Mouse (Mus musculus): ENCODE measurements around the gene Crybb2. TPM values are rescaled to one million over a fixed set of nuclear protein-coding genes. Genes with fewer than 3 reads are reported as not detected.
"Not testable (repeated sequence)": the region's sequence is repeated elsewhere in the genome, so short reads cannot be mapped to it uniquely, and the experiment has no call there.

The Crybb2 gene
- not detected for polyA plus RNA-seq (2021)

- in situ Hi-C loops (cut with MboI; ENCODE audit: low pct_unique_long_range_greater_than_20kb): no loop called here
- CTCF ChIA-PET: no interaction called here
Observed at GRCm38 (mm10) chr5:113070017-113070416, at the start of gene Crybb2. TSS of gene Crybb2 (minus strand) at chr5:113070117.

GRCm38 (mm10) chr5:113119291-113119690 is 49.4 kb upstream of the Crybb2 start:
- DNase-seq (ENCODE audit: low read depth, low spot score): no peak
- POLR2A ChIA-PET: no interaction called here
- no peak for ATAC-seq
- CTCF ChIA-PET: interaction anchor here (1.3 to 1.7 kb wide), 3 partner anchors 10 to 23 kb away, joined by 3 to 7 read pairs (median 4); no protein-coding TSS in a partner anchor
- in situ Hi-C loops (cut with MboI; ENCODE audit: low pct_unique_long_range_greater_than_20kb): no loop called here
- no peaks in the 10 kb centered on the region for H3K27me3 ChIP-seq
- no peak for TF ChIP-seq CTCF (IDR thresholded peaks at IDR 0.05)

More at GRCm38 (mm10) chr5:113070017-113070416, at the start of gene Crybb2:
- peaks cover 15% of the 10 kb centered on the region for H3K27me3 ChIP-seq
- no peak for TF ChIP-seq CTCF (IDR thresholded peaks at IDR 0.05)
- ATAC-seq: no peak
- POLR2A ChIA-PET: no interaction called here
- DNase-seq (ENCODE audit: low read depth, low spot score): no peak

GRCm38 (mm10) chr5:113118695-113119094 is 48.8 kb upstream of the Crybb2 start:
- ATAC-seq: no peak
- in situ Hi-C loops (cut with MboI; ENCODE audit: low pct_unique_long_range_greater_than_20kb): no loop called here
- DNase-seq (ENCODE audit: low read depth, low spot score): no peak
- ChIA-PET POLR2A (no interaction called here), CTCF (interaction anchor here (1.0 to 1.7 kb wide), 3 partner anchors 12 to 24 kb away, joined by 3 to 7 read pairs (median 4); no protein-coding TSS in a partner anchor)
- TF ChIP-seq CTCF (IDR thresholded peaks at IDR 0.05): no peak
- H3K27me3 ChIP-seq: no peaks in the 10 kb centered on the region

- no peak for DNase-seq (ENCODE audit: low read depth, low spot score)
- ChIA-PET CTCF (interaction anchor here (1.1 to 1.3 kb wide), 2 partner anchors 10 to 19 kb away, joined by 3 to 5 read pairs; no protein-coding TSS in a partner anchor), POLR2A (no interaction called here)
- ATAC-seq: no peak
- in situ Hi-C loops (cut with MboI; ENCODE audit: low pct_unique_long_range_greater_than_20kb): no loop called here
- TF ChIP-seq CTCF (IDR thresholded peaks at IDR 0.05): no peak
- no peaks in the 10 kb centered on the region for H3K27me3 ChIP-seq
Observed at GRCm38 (mm10) chr5:113117361-113117760, 47.4 kb upstream of the Crybb2 start.

DNA sequence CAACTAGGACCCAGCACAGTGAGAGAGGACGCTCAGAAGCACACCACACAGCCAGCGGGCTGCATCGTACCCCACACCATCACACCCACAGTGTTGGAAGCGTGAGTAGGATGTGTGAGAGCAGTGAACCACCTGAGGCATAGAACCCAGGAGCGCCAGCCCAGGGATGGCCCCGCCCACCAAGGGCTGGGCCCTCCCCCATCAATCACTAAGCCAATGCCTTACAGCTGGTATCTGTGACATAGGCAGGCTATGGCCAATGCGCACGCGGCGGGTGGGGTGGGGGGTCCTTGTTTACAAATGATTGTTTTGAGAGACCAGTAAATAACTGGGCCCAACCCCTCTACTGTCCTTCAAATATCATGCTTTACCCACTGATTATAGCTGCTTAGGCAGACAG is 46.0 kb upstream of the Crybb2 start:
- CTCF ChIA-PET: interaction anchor here (4.2 kb wide), 1 partner anchor 17 kb away, joined by 20 read pairs; no protein-coding TSS in a partner anchor
- H3K27me3 ChIP-seq: no peaks in the 10 kb centered on the region
- in situ Hi-C loops (cut with MboI; ENCODE audit: low pct_unique_long_range_greater_than_20kb): no loop called here
- POLR2A ChIA-PET: no interaction called here
- TF ChIP-seq CTCF (IDR thresholded peaks at IDR 0.05): no peak
- DNase-seq (ENCODE audit: low read depth, low spot score): no peak
- ATAC-seq: no peak

DNA sequence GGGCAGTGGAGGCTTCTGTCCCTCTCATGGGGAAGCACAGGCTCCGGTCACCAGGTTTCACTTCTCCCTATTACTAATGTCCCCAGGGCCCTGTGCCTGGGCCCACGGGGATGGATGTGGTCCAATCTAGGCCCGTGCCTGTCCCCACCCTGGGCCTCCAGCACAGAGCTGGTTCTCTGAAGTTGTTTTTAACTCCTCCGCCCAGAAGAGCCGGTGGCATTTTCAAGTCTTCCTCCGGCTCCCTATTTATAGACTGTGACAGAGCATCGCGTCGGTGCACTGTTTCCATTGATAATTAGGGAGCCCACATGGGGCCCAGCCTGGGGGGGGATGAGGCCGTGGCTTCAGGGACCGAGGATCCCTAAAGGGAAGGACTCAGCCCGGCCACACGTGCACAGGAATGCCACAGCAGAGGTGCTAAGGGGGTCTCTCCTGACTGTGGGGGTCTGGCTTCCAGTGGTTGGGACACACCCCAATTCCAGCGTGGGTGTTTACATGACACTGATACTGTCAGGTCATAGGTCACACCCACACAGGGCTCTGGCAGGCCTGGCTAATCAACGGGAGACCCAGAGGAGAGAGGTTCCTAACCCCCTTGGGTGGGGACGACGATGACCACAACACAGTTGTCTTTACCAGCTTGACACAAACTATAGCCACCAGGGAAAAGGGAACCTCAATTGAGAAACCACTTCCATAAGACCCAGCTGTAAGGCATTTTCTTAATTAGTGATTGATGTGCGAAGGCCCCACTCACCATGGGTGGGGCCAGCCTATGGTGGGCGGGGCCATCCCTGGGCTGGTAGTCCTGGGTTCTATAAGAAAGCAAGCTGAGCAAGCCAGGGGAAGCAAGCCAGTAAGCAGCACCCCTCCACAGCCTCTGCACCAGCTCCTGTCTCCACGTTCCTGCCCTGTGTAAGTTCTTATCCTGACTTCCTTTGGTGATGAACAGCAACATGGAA is 44.6 kb upstream of the Crybb2 start:
- in situ Hi-C loops (cut with MboI; ENCODE audit: low pct_unique_long_range_greater_than_20kb): no loop called here
- CTCF ChIA-PET: interaction anchor here (1.3 to 4.2 kb wide), 3 partner anchors 15 to 112 kb away, joined by 3 to 20 read pairs (median 3); partner anchors contain the start of gene Tmem211
- no peaks in the 10 kb centered on the region for H3K27me3 ChIP-seq
- no peak for ATAC-seq
- POLR2A ChIA-PET: no interaction called here
- no peak for DNase-seq (ENCODE audit: low read depth, low spot score)
- TF ChIP-seq CTCF (IDR thresholded peaks at IDR 0.05): no peak

DNA sequence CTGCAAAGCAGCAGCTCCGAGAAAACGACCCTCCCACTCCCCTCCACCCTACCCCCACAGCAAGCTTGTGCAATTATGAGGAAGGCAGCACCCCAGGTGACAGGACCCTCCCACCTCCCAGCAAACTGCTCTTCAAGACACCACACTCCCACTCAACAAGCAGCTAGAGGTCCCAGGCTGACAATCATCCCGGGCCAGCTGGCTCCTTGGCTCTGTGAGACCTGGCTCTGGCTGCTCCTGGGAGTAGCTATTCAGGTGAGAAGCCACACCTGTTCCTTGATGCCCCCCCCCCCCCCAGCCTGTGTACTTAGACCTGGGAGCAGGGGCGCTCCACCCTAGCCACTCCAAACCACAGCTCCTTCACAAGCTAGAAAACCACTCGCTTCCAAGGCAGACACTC is 43.2 kb upstream of the Crybb2 start:
- DNase-seq (ENCODE audit: low read depth, low spot score): no peak
- CTCF ChIA-PET: interaction anchor here (1.1 to 4.2 kb wide), 3 partner anchors 14 to 42 kb away, joined by 3 to 20 read pairs (median 6); no protein-coding TSS in a partner anchor

DNA sequence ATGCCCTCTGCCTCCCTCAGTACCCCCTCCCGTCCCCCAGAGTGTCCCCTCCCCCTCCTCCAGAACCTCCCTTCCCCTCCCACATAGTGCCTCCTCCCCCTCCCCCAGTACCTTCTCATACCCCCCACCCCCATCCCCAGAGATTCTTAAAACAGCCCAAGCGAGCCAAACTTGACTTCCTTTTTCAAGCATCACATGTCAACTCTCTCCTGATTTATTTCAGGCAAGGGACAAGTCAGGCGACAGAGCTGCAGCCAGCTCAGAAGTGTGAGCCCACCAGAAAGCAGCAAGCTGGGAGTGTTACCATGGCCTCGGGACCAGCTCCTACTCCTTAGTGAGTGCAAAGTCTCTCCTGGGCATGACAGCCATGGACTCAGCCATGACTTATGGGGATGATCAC is 41.4 kb upstream of the Crybb2 start:
- ChIA-PET POLR2A (no interaction called here), CTCF (interaction anchor here (4.4 kb wide), 1 partner anchor 12 kb away, joined by 19 read pairs; no protein-coding TSS in a partner anchor)
- no peak for TF ChIP-seq CTCF (IDR thresholded peaks at IDR 0.05)
- ATAC-seq (no peak), DNase-seq (ENCODE audit: low read depth, low spot score) (no peak)
- no peaks in the 10 kb centered on the region for H3K27me3 ChIP-seq
- in situ Hi-C loops (cut with MboI; ENCODE audit: low pct_unique_long_range_greater_than_20kb): no loop called here

More for the DNA sequence above, 43.2 kb upstream of the Crybb2 start:
- POLR2A ChIA-PET: interaction anchor here (0.7 kb wide), 1 partner anchor 8 kb away, joined by 3 read pairs; no protein-coding TSS in a partner anchor
- no peak for ATAC-seq
- TF ChIP-seq CTCF (IDR thresholded peaks at IDR 0.05): no peak
- no peaks in the 10 kb centered on the region for H3K27me3 ChIP-seq
- in situ Hi-C loops (cut with MboI; ENCODE audit: low pct_unique_long_range_greater_than_20kb): no loop called here

DNA sequence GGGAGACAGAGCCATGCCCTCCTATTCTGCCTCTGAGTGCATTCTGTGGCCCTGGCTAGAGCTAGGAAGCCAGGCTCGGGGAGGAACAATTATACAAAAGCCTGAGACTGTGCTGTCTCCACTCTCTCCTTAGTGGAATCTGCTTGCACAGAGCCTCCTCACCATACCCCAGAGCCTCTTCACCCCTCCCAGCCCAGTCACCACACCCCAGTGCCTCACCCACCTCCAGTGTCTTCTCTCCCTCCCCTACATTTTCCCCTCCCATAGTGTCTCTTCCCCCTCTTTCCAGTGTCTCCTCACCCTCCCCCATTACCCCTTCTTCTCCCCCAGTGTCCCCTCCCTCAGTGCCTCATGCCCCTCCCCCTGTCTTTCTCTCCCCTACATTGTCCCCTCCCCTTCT is 41.0 kb upstream of the Crybb2 start:
- CTCF ChIA-PET: interaction anchor here (4.4 kb wide), 1 partner anchor 11 kb away, joined by 19 read pairs; no protein-coding TSS in a partner anchor

GRCm38 (mm10) chr5:113109651-113110050 is 39.7 kb upstream of the Crybb2 start:
- ATAC-seq; H3K27me3 ChIP-seq; POLR2A ChIA-PET; DNase-seq (ENCODE audit: low read depth, low spot score); in situ Hi-C loops (cut with MboI; ENCODE audit: low pct_unique_long_range_greater_than_20kb): not testable (repeated sequence)
- CTCF ChIA-PET: interaction anchor here (1.2 to 4.4 kb wide), 5 partner anchors 10 to 71 kb away, joined by 3 to 19 read pairs (median 4); no protein-coding TSS in a partner anchor

More for the DNA sequence above, 41.0 kb upstream of the Crybb2 start:
- ATAC-seq: peak; percentile 24
- no peak for TF ChIP-seq CTCF (IDR thresholded peaks at IDR 0.05)
- in situ Hi-C loops (cut with MboI; ENCODE audit: low pct_unique_long_range_greater_than_20kb): no loop called here
- POLR2A ChIA-PET: no interaction called here
- DNase-seq (ENCODE audit: low read depth, low spot score): no peak
- no peaks in the 10 kb centered on the region for H3K27me3 ChIP-seq

Measured in Patski (cell line).